27 mouse cellular contexts compared by ENCODE assay signal in genomic region chr7:101066009-101066408, GRCm38 (mm10). TPM values are rescaled to one million over a fixed set of nuclear protein-coding genes. Genes with fewer than 3 reads are reported as not detected.
A peak's percentile ranks its signal among the peaks of the same experiment; 100 is the strongest.
DNase-seq lines count a peak whose midpoint lies in the region; ATAC-seq and TF ChIP-seq lines count a peak whose summit lies in the region.
"Had no signal": no experiment of that assay in that cellular context is flagged by ENCODE, and none has a peak within 500 bp of the region (broad histone marks: within the 10 kb centered on the region; RNA-seq: fewer than 3 reads in every experiment).

No protein-coding gene starts in this region.

- H3K9ac ChIP-seq in kidney, embryonic 16.5 days (replicated peaks; ENCODE audit: low read length), result no peak overlapping the region
- H3K9ac ChIP-seq in CH12.LX (ENCODE audit: insufficient read depth, low read depth), result peak overlapping the region; percentile 10
- no peak overlapping the region for H3K9ac ChIP-seq in intestine, embryonic 16.5 days (ENCODE audit: low read depth, low read length)
- H3K9ac ChIP-seq: forebrain, embryonic 13.5 days; heart, embryonic 13.5 days; hindbrain, embryonic 14.5 days; limb, embryonic 15.5 days; lung, embryonic 15.5 days; midbrain, embryonic 13.5 days; neural tube, embryonic 13.5 days had no signal

- no peak for TF ChIP-seq RAD21 in CH12.LX (IDR thresholded peaks at IDR 0.05; ENCODE audit: low read depth, low read length)

- no peak for TF ChIP-seq CTCF in CH12.LX (conservative IDR thresholded peaks at IDR 0.05 in 1 of 2, IDR thresholded peaks at IDR 0.05 in 1 of 2; ENCODE audit: low read depth in 2 of 2, low read length in 2 of 2)
- TF ChIP-seq CTCF in small intestine, adult 2 months (IDR thresholded peaks at IDR 0.05; ENCODE audit: extremely low read depth, insufficient read length, insufficient replicate concordance, low read depth, low read length), result no peak

- no peak for DNase-seq in kidney, adult 8-10 months
- no peak for DNase-seq in CH12.LX (ENCODE audit: extremely low read depth)
- no peak for DNase-seq in lung, postnatal 36 days
- no peak for DNase-seq in adrenal gland, adult (ENCODE audit: inconsistent age in 2 of 2, low spot score in 1 of 2)
- DNase-seq: adrenal gland, postnatal 14 days; cerebellum, adult 8-10 months; cerebellum, postnatal 25 days; gastrocnemius, postnatal 10 days; heart, postnatal 10 days; layer of hippocampus, adult 9-11 months; thymus, adult 18-20 months; thymus, postnatal 36 days had no signal

- 91% methylated on average over 5 of the region's 5 CpGs for whole genome bisulfite sequencing in kidney, embryonic 16.5 days
- WGBS in intestine, embryonic 16.5 days, result 71% methylated on average over 5 of the region's 5 CpGs
- 31% methylated on average over 5 of the region's 5 CpGs for WGBS in small intestine, adult 2 months

- no peaks in the 10 kb centered on the region for H3K9me3 ChIP-seq in kidney, embryonic 16.5 days (ENCODE audit: low read length)
- H3K9me3 ChIP-seq in CH12.LX (replicated peaks; ENCODE audit: low read length), result no peaks in the 10 kb centered on the region
- no peaks in the 10 kb centered on the region for H3K9me3 ChIP-seq in intestine, embryonic 16.5 days (ENCODE audit: control insufficient read depth, low read length)
- H3K9me3 ChIP-seq: forebrain, embryonic 13.5 days; heart, embryonic 13.5 days; limb, embryonic 10.5 days; limb, embryonic 15.5 days; lung, embryonic 15.5 days; midbrain, embryonic 13.5 days; neural tube, embryonic 13.5 days had no signal

- TF ChIP-seq POLR2A in CH12.LX (IDR thresholded peaks at IDR 0.05; ENCODE audit: low read depth, low read length), result no peak
- TF ChIP-seq POLR2A in small intestine, adult 2 months (IDR thresholded peaks at IDR 0.05; ENCODE audit: low read depth, low read length), result no peak

- no peak for TF ChIP-seq EP300 in CH12.LX (IDR thresholded peaks at IDR 0.05; ENCODE audit: low read length)

- H3K4me3 ChIP-seq in kidney, embryonic 16.5 days (ENCODE audit: low read length), result no peak overlapping the region
- no peak overlapping the region for H3K4me3 ChIP-seq in CH12.LX (replicated peaks in 1 of 3; ENCODE audit: low read depth in 2 of 3, low read length in 2 of 3, poor library complexity in 1 of 3)
- no peak overlapping the region for H3K4me3 ChIP-seq in intestine, embryonic 16.5 days (ENCODE audit: low read length)
- no peak overlapping the region for H3K4me3 ChIP-seq in small intestine, adult 2 months (ENCODE audit: low read depth, low read length)
- H3K4me3 ChIP-seq: forebrain, embryonic 13.5 days; heart, embryonic 13.5 days; limb, embryonic 10.5 days; limb, embryonic 15.5 days; lung, embryonic 15.5 days; megakaryocyte, embryonic 14.5 days; midbrain, embryonic 13.5 days; neural tube, embryonic 13.5 days had no signal

- in situ Hi-C loops in CH12.LX (cut with MboI; ENCODE audit: low pct_ligation_motif_present, low pct_unique_long_range_greater_than_20kb, low sequenced_read_pairs), result loop anchor here (10.0 kb wide), 2 partner anchors 239 to 309 kb away; partner anchors contain the start of gene Atg16l2

- no peak for ATAC-seq in kidney, embryonic 16.5 days (ENCODE audit: low FRiP score, low TSS enrichment)
- ATAC-seq in intestine, embryonic 16.5 days, result peak; percentile 62
- ATAC-seq: forebrain, embryonic 13.5 days; inflammation-experienced regulatory T-cells, adult 6 months; midbrain, embryonic 13.5 days; Patski had no signal

- no peaks in the 10 kb centered on the region for H3K36me3 ChIP-seq in kidney, embryonic 16.5 days (ENCODE audit: insufficient read depth, low read length)
- H3K36me3 ChIP-seq in CH12.LX (replicated peaks in 1 of 2; ENCODE audit: control insufficient read depth in 1 of 2, insufficient read depth in 1 of 2, low read length in 1 of 2), result no peaks in the 10 kb centered on the region
- no peaks in the 10 kb centered on the region for H3K36me3 ChIP-seq in intestine, embryonic 16.5 days (ENCODE audit: control insufficient read depth, insufficient read depth, low read length)
- no peaks in the 10 kb centered on the region for H3K36me3 ChIP-seq in small intestine, adult 2 months (ENCODE audit: control insufficient read depth, insufficient read depth, low read length)
- H3K36me3 ChIP-seq: heart, embryonic 13.5 days; limb, embryonic 10.5 days; limb, embryonic 15.5 days; lung, embryonic 15.5 days; midbrain, embryonic 13.5 days; neural tube, embryonic 13.5 days had no signal

- peaks cover 6% of the 10 kb centered on the region for H3K4me1 ChIP-seq in kidney, embryonic 16.5 days (ENCODE audit: insufficient read depth, low read length)
- H3K4me1 ChIP-seq in CH12.LX (ENCODE audit: control insufficient read depth in 1 of 2, insufficient read depth in 2 of 2), result peaks cover 44 to 96% of the 10 kb centered on the region in 2 experiments
- H3K4me1 ChIP-seq in intestine, embryonic 16.5 days (ENCODE audit: control insufficient read depth, insufficient read depth, low read length), result peaks cover 30% of the 10 kb centered on the region
- peaks cover 50% of the 10 kb centered on the region for H3K4me1 ChIP-seq in small intestine, adult 2 months (ENCODE audit: control insufficient read depth, insufficient read depth, insufficient read length, low read length)

- H3K4me2 ChIP-seq in kidney, embryonic 16.5 days (replicated peaks; ENCODE audit: low read depth, low read length), result no peak overlapping the region
- no peak overlapping the region for H3K4me2 ChIP-seq in CH12.LX (ENCODE audit: insufficient read depth, low read depth, poor library complexity, severe bottlenecking)
- H3K4me2 ChIP-seq in intestine, embryonic 16.5 days (ENCODE audit: low read depth, low read length), result peak overlapping the region; percentile 17; the same call in 1 of the 2 replicates
- H3K4me2 ChIP-seq: forebrain, embryonic 13.5 days; heart, embryonic 13.5 days; hindbrain, embryonic 14.5 days; limb, embryonic 15.5 days; lung, embryonic 15.5 days; midbrain, embryonic 13.5 days; neural tube, embryonic 13.5 days had no signal

- H3K27ac ChIP-seq in kidney, embryonic 16.5 days (ENCODE audit: low read length), result 0 out of 2 replicates have a peak overlapping the region, but pooled peaks have one; percentile 16
- H3K27ac ChIP-seq in CH12.LX (ENCODE audit: insufficient read depth, low read depth), result peak overlapping the region; percentile 99
- peak overlapping the region; percentile 90 for H3K27ac ChIP-seq in intestine, embryonic 16.5 days (ENCODE audit: low read length)
- peak overlapping the region; percentile 99 for H3K27ac ChIP-seq in small intestine, adult 2 months (ENCODE audit: insufficient read depth, low read depth, low read length)
- H3K27ac ChIP-seq: forebrain, embryonic 13.5 days; heart, embryonic 13.5 days; hindbrain, embryonic 14.5 days; kidney, postnatal 0 days; limb, embryonic 10.5 days; limb, embryonic 15.5 days; lung, embryonic 15.5 days; midbrain, embryonic 13.5 days; neural tube, embryonic 13.5 days had no signal

- H3K27me3 ChIP-seq in kidney, embryonic 16.5 days (ENCODE audit: insufficient read depth, low read length), result no peaks in the 10 kb centered on the region
- H3K27me3 ChIP-seq in CH12.LX (replicated peaks), result no peaks in the 10 kb centered on the region
- no peaks in the 10 kb centered on the region for H3K27me3 ChIP-seq in intestine, embryonic 16.5 days (replicated peaks; ENCODE audit: control insufficient read depth, insufficient read depth, low read length)
- no peaks in the 10 kb centered on the region for H3K27me3 ChIP-seq in small intestine, adult 2 months (ENCODE audit: control insufficient read depth, insufficient read depth, low read length)
- H3K27me3 ChIP-seq: forebrain, embryonic 13.5 days; heart, embryonic 13.5 days; lung, embryonic 15.5 days; megakaryocyte, embryonic 14.5 days; neural tube, embryonic 13.5 days; Patski had no signal

- no peaks in the 10 kb centered on the region for H3K79me2 ChIP-seq in CH12.LX (replicated peaks; ENCODE audit: control insufficient read depth, extremely low read depth, insufficient read depth, poor library complexity, severe bottlenecking)

- dilution Hi-C loops in CH12.LX (cut with MboI; ENCODE audit: extremely low pct_ligation_motif_present, extremely low pct_unique_long_range_greater_than_20kb, low sequenced_read_pairs), result no loop called here

TF ChIP-seq in CH12.LX, 34 proteins besides CTCF, POLR2A, EP300 and RAD21:
- TF ChIP-seq E2F4 (IDR thresholded peaks at IDR 0.05; ENCODE audit: insufficient replicate concordance, low read depth, low read length) (no peak), TCF12 (IDR thresholded peaks at IDR 0.05; ENCODE audit: low read depth, low read length) (no peak), HCFC1 (IDR thresholded peaks at IDR 0.05; ENCODE audit: low read depth, low read length) (no peak), POLR2AphosphoS2 (IDR thresholded peaks at IDR 0.05; ENCODE audit: low read depth, low read length) (no peak), ZC3H11A (IDR thresholded peaks at IDR 0.05; ENCODE audit: low read depth, low read length) (no peak), CHD1 (IDR thresholded peaks at IDR 0.05; ENCODE audit: low read depth, low read length) (no peak), USF1 (IDR thresholded peaks at IDR 0.05; ENCODE audit: low read depth, low read length) (no peak), MAX (IDR thresholded peaks at IDR 0.05; ENCODE audit: low read length) (no peak), MYC (IDR thresholded peaks at IDR 0.05; ENCODE audit: low read depth, low read length) (no peak), JUN (IDR thresholded peaks at IDR 0.05; ENCODE audit: insufficient read depth, low read depth, low read length) (no peak), BHLHE40 (IDR thresholded peaks at IDR 0.05; ENCODE audit: low read depth, low read length) (no peak), TBP (conservative IDR thresholded peaks at IDR 0.05; ENCODE audit: low read depth, low read length) (no peak), GABPA (IDR thresholded peaks at IDR 0.05; ENCODE audit: insufficient replicate concordance, low read depth, low read length) (no peak), KAT2A (IDR thresholded peaks at IDR 0.05; ENCODE audit: insufficient replicate concordance, low read length) (no peak)
TF ChIP-seq in CH12.LX: peak in this region for 0.

RNA-seq across cellular contexts. Expression of gene Fchsd2, which starts 26.7 kb away (rescaled TPM):
- 24.6 and 28.5 TPM in 2 replicates for polyA plus RNA-seq in kidney, embryonic 16.5 days (2015; fragmentation: Nextera tagmentation; extraction: Ambion mirVana)
- total RNA-seq in CH12.LX (2012; rRNA removed) (25.5 and 26.1 TPM in 2 replicates), CH12.LX (2014; rRNA removed) (23.8 and 25.9 TPM in 2 replicates)
- polyA plus RNA-seq in CH12.LX (2012; ENCODE audit: insufficient read length, low read depth), result 37.5 and 38.2 TPM in 2 replicates
- 19.7 and 23.6 TPM in 2 replicates for polyA plus RNA-seq in intestine, embryonic 16.5 days (2015; fragmentation: Nextera tagmentation; extraction: Ambion mirVana)
- 3.3 and 6.9 TPM in 2 replicates for polyA plus RNA-seq in small intestine, adult 2 months (2012; rRNA removed)

RNA-seq across cellular contexts. Expression of gene P2ry2, which starts 53.3 kb away (rescaled TPM):
- polyA plus RNA-seq in kidney, embryonic 16.5 days (2015; fragmentation: Nextera tagmentation; extraction: Ambion mirVana), result 1.2 and 1.4 TPM in 2 replicates
- total RNA-seq in CH12.LX (2012; rRNA removed) (1.5 and 1.7 TPM in 2 replicates), CH12.LX (2014; rRNA removed) (0.54 and 0.87 TPM in 2 replicates)
- 1.4 and 1.9 TPM in 2 replicates for polyA plus RNA-seq in CH12.LX (2012; ENCODE audit: insufficient read length, low read depth)
- polyA plus RNA-seq in intestine, embryonic 16.5 days (2015; fragmentation: Nextera tagmentation; extraction: Ambion mirVana), result 3.1 and 3.3 TPM in 2 replicates
- 4.0 and 67.8 TPM in 2 replicates for polyA plus RNA-seq in small intestine, adult 2 months (2012; rRNA removed)
- polyA plus RNA-seq: forebrain, embryonic 13.5 days; inflammation-experienced regulatory T-cells, adult 6 months had no signal

Comparison
In these comparisons a context has a peak if more than half of its experiments do, and no peak if none do; other contexts are left out.
1. H3K27ac ChIP-seq: peak in every context shown above with its lines; median percentile 99 in CH12.LX; 99 in small intestine, adult 2 months; 90 in intestine, embryonic 16.5 days; 16 in kidney, embryonic 16.5 days.